Mouse (Mus musculus) megakaryocyte, embryonic 14.5 days (primary cell): ENCODE results near the gene Mcee.

Experiments
- FLI1 ChIP-seq: IDR thresholded peaks from 2 replicates; pipeline ENCODE4 v1.6.1; 2012; ENCODE audit warnings: low read length, inconsistent platforms, mixed read lengths
- GATA1 ChIP-seq: IDR thresholded peaks from 3 replicates; pipeline ENCODE4 v1.6.1; 2012; ENCODE audit warnings: mixed read lengths, low read length, inconsistent platforms, borderline replicate concordance

DNA sequence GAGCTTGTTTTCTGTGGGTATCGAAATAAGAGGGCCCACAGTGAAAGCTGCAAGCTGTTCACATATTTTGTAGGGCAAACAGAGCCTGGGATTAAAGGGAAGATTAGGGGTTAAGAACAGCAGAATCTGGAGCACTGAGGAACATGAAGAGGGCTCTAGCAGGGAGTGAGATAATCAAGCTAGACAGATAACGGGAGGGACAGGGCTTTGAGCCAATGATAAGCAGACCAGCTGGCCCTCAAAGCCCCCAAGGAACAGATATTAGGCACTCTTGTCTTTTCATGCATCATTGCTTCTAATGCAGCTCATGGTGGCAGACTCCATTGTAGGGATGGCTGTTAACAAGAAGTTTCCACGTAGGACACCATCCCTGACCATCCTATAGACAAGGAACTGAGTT lies 64.3 kb downstream of the Mcee start:
- TF ChIP-seq GATA1 = no peak
- no peak for TF ChIP-seq FLI1
